Mouse (Mus musculus): ENCODE data around the gene Isyna1. TPM values are rescaled to one million over a fixed set of nuclear protein-coding genes. Genes with fewer than 3 reads are reported as not detected.

Isyna1 gene
- polyA plus RNA-seq, 1 experiment from 2014 or later, result 114 TPM

- WGBS, result 79% methylated on average over 3 of the region's 3 CpGs
- Histone ChIP-seq H3K9me3 (ENCODE audit: control insufficient read depth, low read length) (no peaks in the 10 kb centered on the region), H3K9ac (ENCODE audit: low read length) (no peak overlapping the region), H3K4me1 (ENCODE audit: control insufficient read depth, insufficient read depth, low read length) (0 out of 2 replicates have a peak, but pooled peaks cover 3% of the 10 kb centered on the region), H3K27me3 (ENCODE audit: control insufficient read depth, insufficient read depth, low read length) (no peaks in the 10 kb centered on the region), H3K36me3 (ENCODE audit: control insufficient read depth, insufficient read depth, low read length) (peaks cover 2% of the 10 kb centered on the region), H3K4me2 (ENCODE audit: low read depth, severe bottlenecking) (no peak overlapping the region), H3K4me3 (ENCODE audit: low read depth, low read length) (no peak overlapping the region), H3K27ac (replicated peaks; ENCODE audit: low read depth, low read length) (no peak overlapping the region)
- DNase-seq (ENCODE audit: low spot score), result no peak
- ATAC-seq (ENCODE audit: insufficient number of reproducible peaks, low FRiP score, low TSS enrichment, low read depth), result no peak
Measured at GRCm38 (mm10) chr8:70564696-70565235, 29.4 kb upstream of the Isyna1 start.

GRCm38 (mm10) chr8:70565561-70565960 lies 28.6 kb upstream of the Isyna1 start:
- Histone ChIP-seq H3K9ac (ENCODE audit: low read length) (no peak overlapping the region), H3K27ac (replicated peaks; ENCODE audit: low read depth, low read length) (no peak overlapping the region), H3K36me3 (ENCODE audit: control insufficient read depth, insufficient read depth, low read length) (peaks cover 2% of the 10 kb centered on the region), H3K4me1 (ENCODE audit: control insufficient read depth, insufficient read depth, low read length) (0 out of 2 replicates have a peak, but pooled peaks cover 3% of the 10 kb centered on the region), H3K27me3 (ENCODE audit: control insufficient read depth, insufficient read depth, low read length) (no peaks in the 10 kb centered on the region), H3K4me2 (ENCODE audit: low read depth, severe bottlenecking) (no peak overlapping the region), H3K9me3 (ENCODE audit: control insufficient read depth, low read length) (no peaks in the 10 kb centered on the region), H3K4me3 (ENCODE audit: low read depth, low read length) (no peak overlapping the region)
- no peak for DNase-seq (ENCODE audit: low spot score)
- 69% methylated on average over 3 of the region's 3 CpGs for WGBS
- no peak for ATAC-seq (ENCODE audit: insufficient number of reproducible peaks, low FRiP score, low TSS enrichment, low read depth)

- Histone ChIP-seq H3K9me3 (ENCODE audit: control insufficient read depth, low read length) (no peaks in the 10 kb centered on the region), H3K36me3 (ENCODE audit: control insufficient read depth, insufficient read depth, low read length) (peaks cover 2% of the 10 kb centered on the region; the same call in 1 of the 2 replicates), H3K27ac (replicated peaks; ENCODE audit: low read depth, low read length) (no peak overlapping the region), H3K27me3 (ENCODE audit: control insufficient read depth, insufficient read depth, low read length) (no peaks in the 10 kb centered on the region), H3K4me3 (ENCODE audit: low read depth, low read length) (no peak overlapping the region), H3K4me1 (ENCODE audit: control insufficient read depth, insufficient read depth, low read length) (0 out of 2 replicates have a peak, but pooled peaks cover 2% of the 10 kb centered on the region), H3K9ac (ENCODE audit: low read length) (no peak overlapping the region), H3K4me2 (ENCODE audit: low read depth, severe bottlenecking) (no peak overlapping the region)
- ATAC-seq (ENCODE audit: insufficient number of reproducible peaks, low FRiP score, low TSS enrichment, low read depth) (no peak), DNase-seq (ENCODE audit: low spot score) (no peak)
Measured at GRCm38 (mm10) chr8:70570360-70570759, 23.8 kb upstream of the Isyna1 start.

- Histone ChIP-seq H3K27ac (replicated peaks; ENCODE audit: low read depth, low read length) (no peak overlapping the region), H3K27me3 (ENCODE audit: control insufficient read depth, insufficient read depth, low read length) (no peaks in the 10 kb centered on the region), H3K9me3 (ENCODE audit: control insufficient read depth, low read length) (no peaks in the 10 kb centered on the region), H3K9ac (ENCODE audit: low read length) (no peak overlapping the region), H3K36me3 (ENCODE audit: control insufficient read depth, insufficient read depth, low read length) (peaks cover 2% of the 10 kb centered on the region; the same call in 1 of the 2 replicates), H3K4me2 (ENCODE audit: low read depth, severe bottlenecking) (no peak overlapping the region), H3K4me1 (ENCODE audit: control insufficient read depth, insufficient read depth, low read length) (no peaks in the 10 kb centered on the region), H3K4me3 (ENCODE audit: low read depth, low read length) (no peak overlapping the region)
- no peak for DNase-seq (ENCODE audit: low spot score)
- ATAC-seq (ENCODE audit: insufficient number of reproducible peaks, low FRiP score, low TSS enrichment, low read depth), result no peak
- WGBS, result 84% methylated on average over 6 of the region's 6 CpGs
Measured at GRCm38 (mm10) chr8:70570990-70571389, 23.2 kb upstream of the Isyna1 start.

- Histone ChIP-seq H3K4me2 (ENCODE audit: low read depth, severe bottlenecking) (no peak overlapping the region), H3K4me1 (ENCODE audit: control insufficient read depth, insufficient read depth, low read length) (no peaks in the 10 kb centered on the region), H3K36me3 (ENCODE audit: control insufficient read depth, insufficient read depth, low read length) (peaks cover 4% of the 10 kb centered on the region; the same call in 1 of the 2 replicates), H3K27ac (replicated peaks; ENCODE audit: low read depth, low read length) (no peak overlapping the region), H3K27me3 (ENCODE audit: control insufficient read depth, insufficient read depth, low read length) (no peaks in the 10 kb centered on the region), H3K9ac (ENCODE audit: low read length) (no peak overlapping the region), H3K9me3 (ENCODE audit: control insufficient read depth, low read length) (no peaks in the 10 kb centered on the region), H3K4me3 (ENCODE audit: low read depth, low read length) (no peak overlapping the region)
- ATAC-seq (ENCODE audit: insufficient number of reproducible peaks, low FRiP score, low TSS enrichment, low read depth), result no peak
- DNase-seq (ENCODE audit: low spot score), result no peak
Measured at GRCm38 (mm10) chr8:70574302-70574701, 19.9 kb upstream of the Isyna1 start.

GRCm38 (mm10) chr8:70574915-70575314 lies 19.3 kb upstream of the Isyna1 start:
- no peaks in the 10 kb centered on the region for H3K9me3 ChIP-seq (ENCODE audit: control insufficient read depth, low read length)
- H3K27me3 ChIP-seq (ENCODE audit: control insufficient read depth, insufficient read depth, low read length), result no peaks in the 10 kb centered on the region
- no peak overlapping the region for H3K4me3 ChIP-seq (ENCODE audit: low read depth, low read length)
- DNase-seq (ENCODE audit: low spot score), result no peak
- no peaks in the 10 kb centered on the region for H3K4me1 ChIP-seq (ENCODE audit: control insufficient read depth, insufficient read depth, low read length)
- no peak overlapping the region for H3K9ac ChIP-seq (ENCODE audit: low read length)
- H3K36me3 ChIP-seq (ENCODE audit: control insufficient read depth, insufficient read depth, low read length), result peaks cover 4% of the 10 kb centered on the region; the same call in 1 of the 2 replicates
- H3K27ac ChIP-seq (replicated peaks; ENCODE audit: low read depth, low read length), result no peak overlapping the region
- ATAC-seq (ENCODE audit: insufficient number of reproducible peaks, low FRiP score, low TSS enrichment, low read depth), result no peak
- H3K4me2 ChIP-seq (ENCODE audit: low read depth, severe bottlenecking), result no peak overlapping the region
- WGBS, result 85% methylated on average over 4 of the region's 4 CpGs

- H3K36me3 ChIP-seq (ENCODE audit: control insufficient read depth, insufficient read depth, low read length), result peaks cover 14% of the 10 kb centered on the region; the same call in 1 of the 2 replicates
- no peak overlapping the region for H3K4me2 ChIP-seq (ENCODE audit: low read depth, severe bottlenecking)
Measured at GRCm38 (mm10) chr8:70577207-70577606, 17.0 kb upstream of the Isyna1 start.

GRCm38 (mm10) chr8:70583476-70584387 lies 10.4 kb upstream of the Isyna1 start:
- DNase-seq (ENCODE audit: low spot score), result no peak
- Histone ChIP-seq H3K36me3 (ENCODE audit: control insufficient read depth, insufficient read depth, low read length) (peaks cover 32% of the 10 kb centered on the region), H3K27me3 (ENCODE audit: control insufficient read depth, insufficient read depth, low read length) (no peaks in the 10 kb centered on the region), H3K27ac (replicated peaks; ENCODE audit: low read depth, low read length) (no peak overlapping the region), H3K4me3 (ENCODE audit: low read depth, low read length) (no peak overlapping the region), H3K9me3 (ENCODE audit: control insufficient read depth, low read length) (no peaks in the 10 kb centered on the region), H3K4me2 (ENCODE audit: low read depth, severe bottlenecking) (no peak overlapping the region), H3K4me1 (ENCODE audit: control insufficient read depth, insufficient read depth, low read length) (no peaks in the 10 kb centered on the region), H3K9ac (ENCODE audit: low read length) (no peak overlapping the region)
- 90% methylated on average over 18 of the region's 18 CpGs for WGBS
- ATAC-seq (ENCODE audit: insufficient number of reproducible peaks, low FRiP score, low TSS enrichment, low read depth), result no peak

More at GRCm38 (mm10) chr8:70577207-70577606, 17.0 kb upstream of the Isyna1 start:
- Histone ChIP-seq H3K27ac (replicated peaks; ENCODE audit: low read depth, low read length) (no peak overlapping the region), H3K9me3 (ENCODE audit: control insufficient read depth, low read length) (no peaks in the 10 kb centered on the region), H3K9ac (ENCODE audit: low read length) (no peak overlapping the region), H3K4me3 (ENCODE audit: low read depth, low read length) (no peak overlapping the region), H3K4me1 (ENCODE audit: control insufficient read depth, insufficient read depth, low read length) (no peaks in the 10 kb centered on the region), H3K27me3 (ENCODE audit: control insufficient read depth, insufficient read depth, low read length) (no peaks in the 10 kb centered on the region)
- ATAC-seq (ENCODE audit: insufficient number of reproducible peaks, low FRiP score, low TSS enrichment, low read depth), result no peak
- 87% methylated on average over 3 of the region's 3 CpGs for WGBS
- no peak for DNase-seq (ENCODE audit: low spot score)
